Mouse (Mus musculus): ENCODE results near the gene Adamts17. TPM values are rescaled to one million over a fixed set of nuclear protein-coding genes. Genes with fewer than 3 reads are reported as not detected.

The Adamts17 gene
- total and polyA plus RNA-seq, 3 experiments: 0.47 to 1.5 (median 0.51) TPM

DNA sequence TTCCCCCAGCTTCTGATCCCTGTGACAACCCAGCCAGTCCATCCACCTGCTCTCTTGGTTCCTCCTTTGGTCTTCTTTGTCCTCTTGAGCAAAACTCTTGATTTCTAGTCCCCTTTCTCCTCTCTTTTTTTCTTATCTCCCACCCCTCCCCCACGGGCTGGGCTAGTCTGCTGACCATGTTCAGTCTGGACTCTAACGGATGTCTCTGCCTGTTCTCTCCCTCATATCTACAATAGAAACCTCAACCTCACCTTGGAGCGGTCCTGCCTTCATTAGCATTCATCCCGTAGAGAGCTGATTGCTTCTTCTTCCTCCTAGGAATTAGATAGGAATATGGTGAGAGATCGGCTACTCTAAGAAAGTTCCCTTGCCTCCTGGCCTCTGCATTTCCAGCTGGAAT, 8.7 kb upstream of the Adamts17 start:
- no peak overlapping the region for H3K9ac ChIP-seq (ENCODE audit: low read depth, low read length)
- no peak for DNase-seq
- H3K4me3 ChIP-seq: no peak overlapping the region
- H3K79me2 ChIP-seq (replicated peaks; ENCODE audit: control insufficient read depth, insufficient read depth, low read length): no peaks in the 10 kb centered on the region
- intact Hi-C loops (cut with DNase I): no loop called here
- WGBS: 21% methylated on average over 5 of the region's 5 CpGs
- TF ChIP-seq POLR2A (IDR thresholded peaks at IDR 0.05; ENCODE audit: insufficient read depth, low read depth, low read length) (no peak), CTCF (IDR thresholded peaks at IDR 0.05) (no peak), EP300 (IDR thresholded peaks at IDR 0.05; ENCODE audit: insufficient read depth, low read depth, low read length) (no peak)
- H3K36me3 ChIP-seq (ENCODE audit: control insufficient read depth, insufficient read depth, low read length): no peaks in the 10 kb centered on the region
- H3K4me1 ChIP-seq (ENCODE audit: control insufficient read depth, insufficient read depth, low read length): peaks cover 8% of the 10 kb centered on the region
- H3K27me3 ChIP-seq (ENCODE audit: control insufficient read depth, insufficient read depth, low read length): no peaks in the 10 kb centered on the region
- H3K27ac ChIP-seq: no peak overlapping the region

DNA sequence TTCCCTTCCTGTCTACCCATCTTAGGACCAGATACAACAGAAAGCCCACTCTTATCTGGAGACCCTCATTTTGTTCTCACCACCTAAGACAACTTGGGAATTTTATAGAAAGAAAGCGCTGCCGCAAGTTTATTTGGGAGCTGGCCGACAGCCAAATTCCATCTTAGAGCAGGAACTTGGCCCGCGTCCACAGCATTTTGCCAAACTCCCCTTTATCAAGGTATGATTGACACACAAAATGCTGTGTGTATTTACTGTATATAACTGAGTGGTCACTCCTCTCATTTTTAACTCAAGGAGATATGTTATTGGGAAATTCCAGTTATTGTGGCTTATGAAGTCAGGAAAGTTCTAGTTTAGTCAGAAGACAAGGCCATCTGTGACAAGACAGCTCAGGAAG, 8.2 kb upstream of the Adamts17 start:
- WGBS: 16% methylated on average over 5 of the region's 5 CpGs
- Histone ChIP-seq H3K36me3 (ENCODE audit: control insufficient read depth, insufficient read depth, low read length) (no peaks in the 10 kb centered on the region), H3K9ac (ENCODE audit: low read depth, low read length) (no peak overlapping the region), H3K4me1 (ENCODE audit: control insufficient read depth, insufficient read depth, low read length) (peaks cover 8% of the 10 kb centered on the region), H3K27me3 (ENCODE audit: control insufficient read depth, insufficient read depth, low read length) (no peaks in the 10 kb centered on the region), H3K79me2 (replicated peaks; ENCODE audit: control insufficient read depth, insufficient read depth, low read length) (no peaks in the 10 kb centered on the region), H3K27ac (no peak overlapping the region), H3K4me3 (no peak overlapping the region)
- peak; percentile 36 to 59 for DNase-seq
- TF ChIP-seq EP300 (IDR thresholded peaks at IDR 0.05; ENCODE audit: insufficient read depth, low read depth, low read length) (no peak), CTCF (IDR thresholded peaks at IDR 0.05) (no peak), POLR2A (IDR thresholded peaks at IDR 0.05; ENCODE audit: insufficient read depth, low read depth, low read length) (no peak)
- intact Hi-C loops (cut with DNase I): no loop called here

GRCm38 (mm10) chr7:66840008-66840719, 629 bp downstream of the Adamts17 start:
- no peak overlapping the region for H3K27ac ChIP-seq
- intact Hi-C loops (cut with DNase I): loop anchor here (5.0 kb wide), 3 partner anchors 87 to 1027 kb away; no protein-coding TSS in a partner anchor
- no peak for TF ChIP-seq EP300 (IDR thresholded peaks at IDR 0.05; ENCODE audit: insufficient read depth, low read depth, low read length)
- TF ChIP-seq CTCF (IDR thresholded peaks at IDR 0.05): peak; percentile 57
- no peak for TF ChIP-seq POLR2A (IDR thresholded peaks at IDR 0.05; ENCODE audit: insufficient read depth, low read depth, low read length)
- H3K4me3 ChIP-seq: peak overlapping the region; percentile 86
- peak overlapping the region; percentile 58 for H3K9ac ChIP-seq (ENCODE audit: low read depth, low read length)
- H3K27me3 ChIP-seq (ENCODE audit: control insufficient read depth, insufficient read depth, low read length): no peaks in the 10 kb centered on the region
- WGBS: 1% methylated on average over 76 of the region's 76 CpGs
- H3K4me1 ChIP-seq (ENCODE audit: control insufficient read depth, insufficient read depth, low read length): peaks cover 3% of the 10 kb centered on the region; the same call in 1 of the 2 replicates
- peak; percentile 33 to 61 for DNase-seq
- no peaks in the 10 kb centered on the region for H3K79me2 ChIP-seq (replicated peaks; ENCODE audit: control insufficient read depth, insufficient read depth, low read length)
- H3K36me3 ChIP-seq (ENCODE audit: control insufficient read depth, insufficient read depth, low read length): no peaks in the 10 kb centered on the region

DNA sequence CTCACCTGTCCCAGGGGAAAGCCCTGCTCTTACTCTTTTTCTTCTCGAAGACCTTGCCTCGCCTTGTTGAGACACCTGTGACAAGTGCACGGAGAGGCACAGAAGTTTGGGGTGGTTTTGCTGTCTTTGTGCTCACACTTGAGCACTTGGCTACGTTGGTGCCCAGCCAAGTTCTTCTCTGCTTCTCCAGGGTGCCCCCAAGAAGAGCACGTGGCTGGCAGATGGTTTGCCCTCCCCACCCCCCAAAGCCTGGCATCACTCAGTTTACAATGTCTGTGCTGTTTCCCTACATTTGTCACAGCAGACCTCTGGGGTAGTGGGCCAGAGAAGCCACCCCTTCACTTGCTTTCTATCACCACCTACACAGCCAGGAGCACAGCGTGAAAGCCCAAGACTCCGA, 1.6 kb downstream of the Adamts17 start:
- Histone ChIP-seq H3K9ac (ENCODE audit: low read depth, low read length) (no peak overlapping the region), H3K4me3 (no peak overlapping the region)

GRCm38 (mm10) chr7:66842021-66842420, 2.5 kb downstream of the Adamts17 start:
- TF ChIP-seq POLR2A (IDR thresholded peaks at IDR 0.05; ENCODE audit: insufficient read depth, low read depth, low read length) (no peak), CTCF (IDR thresholded peaks at IDR 0.05) (peak; percentile 87), EP300 (IDR thresholded peaks at IDR 0.05; ENCODE audit: insufficient read depth, low read depth, low read length) (0 out of 2 replicates have a peak, but pooled peaks have one; percentile 52)
- Histone ChIP-seq H3K4me3 (no peak overlapping the region), H3K27ac (no peak overlapping the region), H3K4me1 (ENCODE audit: control insufficient read depth, insufficient read depth, low read length) (peaks cover 3% of the 10 kb centered on the region; the same call in 1 of the 2 replicates), H3K79me2 (replicated peaks; ENCODE audit: control insufficient read depth, insufficient read depth, low read length) (no peaks in the 10 kb centered on the region), H3K9ac (ENCODE audit: low read depth, low read length) (no peak overlapping the region), H3K27me3 (ENCODE audit: control insufficient read depth, insufficient read depth, low read length) (no peaks in the 10 kb centered on the region), H3K36me3 (ENCODE audit: control insufficient read depth, insufficient read depth, low read length) (no peaks in the 10 kb centered on the region)
- intact Hi-C loops (cut with DNase I): loop anchor here (5.0 kb wide), 3 partner anchors 85 to 1025 kb away; no protein-coding TSS in a partner anchor
- peak; percentile 77 to 84 for DNase-seq
- 40% methylated on average over 10 of the region's 10 CpGs for WGBS

More for the DNA sequence above, 1.6 kb downstream of the Adamts17 start:
- Histone ChIP-seq H3K4me1 (ENCODE audit: control insufficient read depth, insufficient read depth, low read length) (peaks cover 3% of the 10 kb centered on the region; the same call in 1 of the 2 replicates), H3K27me3 (ENCODE audit: control insufficient read depth, insufficient read depth, low read length) (no peaks in the 10 kb centered on the region), H3K79me2 (replicated peaks; ENCODE audit: control insufficient read depth, insufficient read depth, low read length) (no peaks in the 10 kb centered on the region), H3K27ac (no peak overlapping the region), H3K36me3 (ENCODE audit: control insufficient read depth, insufficient read depth, low read length) (no peaks in the 10 kb centered on the region)
- DNase-seq: no peak
- TF ChIP-seq EP300 (IDR thresholded peaks at IDR 0.05; ENCODE audit: insufficient read depth, low read depth, low read length) (no peak), CTCF (IDR thresholded peaks at IDR 0.05) (no peak), POLR2A (IDR thresholded peaks at IDR 0.05; ENCODE audit: insufficient read depth, low read depth, low read length) (no peak)
- WGBS: 87% methylated on average over 7 of the region's 7 CpGs
- intact Hi-C loops (cut with DNase I): loop anchor here (5.0 kb wide), 3 partner anchors 86 to 1026 kb away; no protein-coding TSS in a partner anchor

- no peak for DNase-seq
- 73% methylated on average over 2 of the region's 2 CpGs for WGBS
- Histone ChIP-seq H3K4me3 (no peak overlapping the region), H3K36me3 (ENCODE audit: control insufficient read depth, insufficient read depth, low read length) (no peaks in the 10 kb centered on the region), H3K9ac (ENCODE audit: low read depth, low read length) (no peak overlapping the region), H3K79me2 (replicated peaks; ENCODE audit: control insufficient read depth, insufficient read depth, low read length) (no peaks in the 10 kb centered on the region), H3K27me3 (ENCODE audit: control insufficient read depth, insufficient read depth, low read length) (no peaks in the 10 kb centered on the region), H3K4me1 (ENCODE audit: control insufficient read depth, insufficient read depth, low read length) (peaks cover 3% of the 10 kb centered on the region; the same call in 1 of the 2 replicates), H3K27ac (no peak overlapping the region)
- TF ChIP-seq CTCF (IDR thresholded peaks at IDR 0.05): no peak
- TF ChIP-seq EP300 (IDR thresholded peaks at IDR 0.05; ENCODE audit: insufficient read depth, low read depth, low read length): no peak
- no peak for TF ChIP-seq POLR2A (IDR thresholded peaks at IDR 0.05; ENCODE audit: insufficient read depth, low read depth, low read length)
- intact Hi-C loops (cut with DNase I): loop anchor here (5.0 kb wide), 3 partner anchors 83 to 1023 kb away; no protein-coding TSS in a partner anchor
Measured at GRCm38 (mm10) chr7:66843846-66844245, 4.3 kb downstream of the Adamts17 start.
